Mouse (Mus musculus) kidney, postnatal 0 days (tissue): Measurements from ENCODE around the gene Usp39. TPM values are rescaled to one million over a fixed set of nuclear protein-coding genes. Genes with fewer than 3 reads are reported as not detected.
A peak's percentile ranks its signal among the peaks of the same experiment; 100 is the strongest.

Experiments
- ATAC-seq: fragments of 200-750 bp; cut with Nextera tagmentation; replicated peaks from 2 replicates; pipeline ENCODE4 v1.8.0; 2017; ENCODE audit warnings: low read depth, moderate number of reproducible peaks, moderate TSS enrichment, moderate library complexity; ENCODE audit not compliant: low FRiP score
- DNase-seq: peaks from one replicate; pipeline ENCODE4 v3.0.0-alpha.2; 2016; ENCODE audit warnings: low spot score
- H3K27ac ChIP-seq: fragments of 300-500 bp; sonication (generic); 2 replicates; pipeline ENCODE4 v1.5.1; 2014; ENCODE audit warnings: mild to moderate bottlenecking
- H3K27me3 ChIP-seq: fragments of 300-500 bp; sonication (generic); 2 replicates; pipeline ENCODE4 v1.6.1; 2014; ENCODE audit warnings: low read length, mixed read lengths; ENCODE audit not compliant: insufficient read depth
- H3K36me3 ChIP-seq: fragments of 300-500 bp; sonication (generic); 2 replicates; pipeline ENCODE4 v1.6.1; 2014; ENCODE audit warnings: low read length, mixed read lengths; ENCODE audit not compliant: insufficient read depth
- H3K4me1 ChIP-seq: fragments of 300-500 bp; sonication (generic); replicated peaks from 2 replicates; pipeline ENCODE4 v1.6.1; 2014; ENCODE audit warnings: antibody characterized with exemption, low read length, mixed read lengths; ENCODE audit not compliant: insufficient read depth
- H3K4me2 ChIP-seq: fragments of 300-500 bp; sonication (generic); 2 replicates; pipeline ENCODE4 v1.6.1; 2014; ENCODE audit warnings: mild to moderate bottlenecking, low read length, moderate library complexity, mixed read lengths
- H3K4me3 ChIP-seq: fragments of 300-500 bp; sonication (generic); replicated peaks from 2 replicates; pipeline ENCODE4 v1.5.1; 2014; ENCODE audit warnings: low read depth, low read length
- H3K9ac ChIP-seq: fragments of 300-500 bp; sonication (generic); 2 replicates; pipeline ENCODE4 v1.6.1; 2014; ENCODE audit warnings: low read depth, low read length
- H3K9me3 ChIP-seq: fragments of 300-500 bp; sonication (generic); replicated peaks from 2 replicates; pipeline ENCODE4 v1.6.1; 2016; ENCODE audit warnings: low read length, inconsistent platforms, mixed read lengths
- CTCF ChIP-seq: IDR thresholded peaks from 2 replicates; pipeline ENCODE4 v1.5.1; 2016; ENCODE audit warnings: antibody characterized with exemption, low read depth, mild to moderate bottlenecking, moderate library complexity
- WGBS: fragments of 180-500 bp; shearing (Covaris S2); extraction: QIAGEN DNeasy Blood & Tissue Kit; methylation state at CpG from one replicate; pipeline ENCODE4 v1.1.7; 2014; 5-methylcytosine and 5-hydroxymethylcytosine counted together
- polyA plus RNA-seq: library from polyadenylated mRNA; unstranded; fragments of >200 nt; fragmentation: Nextera tagmentation; extraction: Ambion mirVana; gene quantifications from 2 replicates; pipeline ENCODE4 v1.2.1, GENCODE M21; 2015

Gene Usp39
- polyA plus RNA-seq, 1 experiment from 2014 or later, result 35.6 TPM

- ATAC-seq (no peak), DNase-seq (no peak)
- Histone ChIP-seq H3K9me3 (no peaks in the 10 kb centered on the region), H3K9ac (no peak overlapping the region), H3K27me3 (no peaks in the 10 kb centered on the region), H3K4me1 (no peaks in the 10 kb centered on the region), H3K27ac (no peak overlapping the region), H3K4me2 (no peak overlapping the region), H3K4me3 (no peak overlapping the region), H3K36me3 (peaks cover 60% of the 10 kb centered on the region)
- WGBS, result 92% methylated on average over 6 of the region's 6 CpGs
- no peak for TF ChIP-seq CTCF
Observed at GRCm38 (mm10) chr6:72323786-72324508, 21.0 kb downstream of the Usp39 start.

GRCm38 (mm10) chr6:72322936-72323335 lies 22.0 kb downstream of the Usp39 start:
- Histone ChIP-seq H3K36me3 (peaks cover 55% of the 10 kb centered on the region), H3K4me2 (no peak overlapping the region), H3K4me3 (no peak overlapping the region), H3K27me3 (no peaks in the 10 kb centered on the region), H3K27ac (no peak overlapping the region), H3K9ac (no peak overlapping the region), H3K9me3 (no peaks in the 10 kb centered on the region), H3K4me1 (no peaks in the 10 kb centered on the region)
- 92% methylated on average over 3 of the region's 3 CpGs for WGBS
- DNase-seq (no peak), ATAC-seq (no peak)
- TF ChIP-seq CTCF, result no peak

GRCm38 (mm10) chr6:72319019-72319418 lies 26.0 kb downstream of the Usp39 start:
- 81% methylated on average over 11 of the region's 11 CpGs for WGBS
- Histone ChIP-seq H3K4me2 (no peak overlapping the region), H3K36me3 (peaks cover 48% of the 10 kb centered on the region), H3K9me3 (no peaks in the 10 kb centered on the region), H3K9ac (no peak overlapping the region), H3K4me3 (no peak overlapping the region), H3K27me3 (no peaks in the 10 kb centered on the region), H3K4me1 (no peaks in the 10 kb centered on the region), H3K27ac (no peak overlapping the region)
- DNase-seq (peak; percentile 68), ATAC-seq (no peak)
- TF ChIP-seq CTCF, result peak; percentile 74

- peaks cover 48% of the 10 kb centered on the region for H3K36me3 ChIP-seq
- WGBS, result 89% methylated on average over 5 of the region's 5 CpGs
- no peak for DNase-seq
- no peak overlapping the region for H3K9ac ChIP-seq
- H3K27me3 ChIP-seq, result no peaks in the 10 kb centered on the region
- no peak overlapping the region for H3K4me2 ChIP-seq
- H3K27ac ChIP-seq, result no peak overlapping the region
- no peaks in the 10 kb centered on the region for H3K9me3 ChIP-seq
- no peak for ATAC-seq
- no peak for TF ChIP-seq CTCF
- no peak overlapping the region for H3K4me3 ChIP-seq
- no peaks in the 10 kb centered on the region for H3K4me1 ChIP-seq
Observed at GRCm38 (mm10) chr6:72318440-72318839, 26.5 kb downstream of the Usp39 start.

- Histone ChIP-seq H3K4me1 (no peaks in the 10 kb centered on the region), H3K9ac (no peak overlapping the region), H3K4me2 (no peak overlapping the region), H3K27me3 (no peaks in the 10 kb centered on the region), H3K36me3 (peaks cover 30% of the 10 kb centered on the region), H3K9me3 (no peaks in the 10 kb centered on the region), H3K4me3 (no peak overlapping the region), H3K27ac (no peak overlapping the region)
- no peak for DNase-seq
- WGBS, result 78% methylated on average over 1 of the region's 1 CpGs
- TF ChIP-seq CTCF, result no peak
- ATAC-seq, result no peak
Observed at GRCm38 (mm10) chr6:72316044-72316443, 28.9 kb downstream of the Usp39 start.

- WGBS, result 69% methylated on average over 2 of the region's 2 CpGs
- no peak for DNase-seq
- no peak for ATAC-seq
- no peak for TF ChIP-seq CTCF
- Histone ChIP-seq H3K27ac (no peak overlapping the region), H3K9me3 (no peaks in the 10 kb centered on the region), H3K4me1 (no peaks in the 10 kb centered on the region), H3K27me3 (no peaks in the 10 kb centered on the region), H3K36me3 (peaks cover 24% of the 10 kb centered on the region), H3K4me3 (no peak overlapping the region), H3K4me2 (no peak overlapping the region), H3K9ac (no peak overlapping the region)
Observed at GRCm38 (mm10) chr6:72315384-72315783, 29.6 kb downstream of the Usp39 start.
